Mouse (Mus musculus) gastrocnemius, postnatal 10 days (tissue): Measurements from ENCODE around the gene Ugt2b5. TPM values are rescaled to one million over a fixed set of nuclear protein-coding genes. Genes with fewer than 3 reads are reported as not detected.
"Not testable (repeated sequence)": the region's sequence is repeated elsewhere in the genome, so short reads cannot be mapped to it uniquely, and the experiment has no call there.

ENCODE experiments used
- DNase-seq: peaks from one replicate; pipeline ENCODE4 v3.0.0; 2021; ENCODE audit warnings: mixed read lengths
- long read RNA-seq, 2 experiments: library from polyadenylated mRNA; stranded (forward); transcript quantifications; one replicate each; pipeline ENCODE4 v2.0.0; 2021
- total RNA-seq, 2 experiments: library from RNA; stranded (reverse); gene quantifications; 2 replicates each; pipeline ENCODE4 v1.2.3; 2021

The Ugt2b5 gene
- not detected for total RNA-seq
- long read RNA-seq, experiment 1 = 0 reads
- long read RNA-seq, experiment 2 = 0 reads

DNA sequence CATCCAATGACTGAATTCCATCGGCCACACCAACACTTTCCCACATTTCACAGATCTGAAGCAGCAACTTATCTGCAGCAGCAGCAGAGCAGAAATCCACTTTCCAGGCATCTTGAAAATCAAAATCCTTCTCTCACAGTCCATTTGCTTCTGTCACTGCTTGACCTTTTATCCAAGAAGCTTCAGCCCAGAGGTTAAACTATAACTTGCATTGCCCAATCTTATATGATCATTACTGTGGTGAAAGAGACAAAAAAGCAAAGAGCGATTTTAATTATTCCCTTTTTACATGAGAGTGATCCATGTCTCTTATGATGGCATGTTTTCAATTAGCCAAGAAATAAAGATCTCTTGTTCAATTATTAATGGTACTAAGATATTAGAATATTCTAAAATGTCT lies at the start of gene Ugt2b5:
Gene Ugt2b5 (minus strand): TSS at position 123 of the 400 bp plus-strand sequence.
- DNase-seq = not testable (repeated sequence)

DNA sequence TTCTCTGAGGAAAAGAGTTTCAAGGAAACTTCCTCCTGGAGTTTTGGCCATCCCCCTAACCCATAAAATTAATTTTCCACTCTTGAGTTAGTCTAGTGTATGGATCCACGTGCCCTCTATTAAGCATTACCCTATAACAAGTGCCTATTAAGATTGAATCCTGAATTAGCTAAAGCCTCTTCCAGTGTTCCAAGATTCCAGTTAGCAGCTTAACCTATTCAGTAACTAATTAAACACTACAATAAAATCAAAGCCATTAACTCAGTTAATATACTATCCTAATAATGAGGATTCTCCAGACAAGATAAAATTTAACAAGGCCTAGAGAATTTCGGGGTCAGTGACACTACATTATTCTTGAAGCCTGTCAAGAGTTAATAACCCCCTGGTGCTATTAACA lies 35.7 kb upstream of the Ugt2b5 start:
- not testable (repeated sequence) for DNase-seq

DNA sequence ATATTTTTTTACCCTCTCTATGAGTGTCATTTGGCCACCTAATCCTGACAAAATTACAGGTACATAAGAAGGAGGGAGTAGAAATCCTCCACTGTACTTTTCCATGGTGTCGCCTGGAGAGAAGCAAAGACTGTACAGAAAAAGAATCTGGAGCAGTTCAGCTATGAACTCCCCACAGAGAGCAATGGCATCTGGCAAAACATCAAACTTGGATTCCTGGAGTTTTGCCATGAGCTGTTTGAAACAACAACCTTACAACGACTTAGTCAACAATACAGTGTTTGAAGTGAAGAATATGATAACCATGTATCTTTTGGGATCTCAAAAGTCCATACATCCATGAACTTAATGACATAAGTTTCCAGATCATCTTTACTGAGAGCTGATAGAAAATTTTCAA lies 34.6 kb upstream of the Ugt2b5 start:
- no peak for DNase-seq

DNA sequence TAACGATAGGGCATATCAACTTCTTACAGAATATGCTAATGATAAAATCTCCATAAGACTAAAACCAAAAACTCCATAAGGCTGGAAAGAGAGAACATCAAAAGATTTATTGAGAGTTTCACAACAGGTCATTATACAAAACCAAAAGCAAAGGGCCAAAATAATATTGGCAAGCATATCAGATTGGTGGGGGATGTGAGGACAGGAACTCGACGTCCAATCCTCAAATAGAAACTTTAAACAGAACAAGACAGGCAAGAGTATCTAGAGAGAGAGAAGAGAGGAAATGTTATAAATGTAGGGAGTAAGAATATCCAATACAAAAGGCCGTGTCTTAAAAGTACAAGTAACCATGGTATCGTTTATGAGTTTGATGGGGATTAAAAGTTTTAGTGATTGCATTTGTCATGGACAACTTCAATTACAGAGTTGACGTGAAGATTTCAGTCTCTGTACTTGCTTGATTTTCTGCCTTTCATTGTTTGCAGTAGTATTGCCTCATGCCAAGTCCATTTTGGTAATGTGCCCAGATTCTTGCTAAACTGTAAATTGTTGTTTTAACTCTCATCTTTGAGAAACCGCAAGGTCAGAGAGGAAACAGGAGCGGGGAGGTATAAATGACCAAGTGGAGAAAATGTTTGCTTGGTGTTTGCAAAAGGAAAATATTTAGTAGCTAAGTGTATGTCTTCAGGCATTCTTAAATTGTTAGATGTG lies 7.8 kb upstream of the Ugt2b5 start:
- no peak for DNase-seq

DNA sequence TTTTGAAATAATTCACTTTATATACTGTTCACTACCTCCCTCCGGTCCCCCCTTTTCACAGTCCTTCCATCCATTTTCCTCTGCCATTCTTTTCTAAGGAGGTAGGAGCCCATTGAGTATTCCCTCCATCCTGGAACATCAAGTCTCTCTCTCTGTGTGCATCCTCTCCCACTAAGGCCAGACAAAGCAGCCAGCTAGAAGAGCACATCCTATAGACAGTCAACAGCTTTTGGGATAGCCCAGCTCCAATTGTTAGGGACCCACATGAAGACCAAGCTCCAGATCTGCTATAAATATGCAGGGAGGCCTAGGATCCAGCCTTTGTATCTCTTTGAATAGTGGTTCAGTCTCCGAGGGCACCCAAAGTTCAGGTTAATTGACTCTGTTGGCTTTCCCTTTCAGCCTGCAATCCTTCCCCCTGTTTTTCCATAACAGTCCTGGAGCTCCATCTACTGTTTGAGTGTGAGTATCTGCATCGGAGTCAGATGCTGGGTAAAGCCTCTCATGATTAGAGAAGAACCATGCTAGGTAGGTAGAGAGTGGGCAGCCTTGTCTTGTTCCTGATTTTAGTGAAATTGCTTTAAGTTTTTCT lies 2.8 kb upstream of the Ugt2b5 start:
- no peak for DNase-seq

DNA sequence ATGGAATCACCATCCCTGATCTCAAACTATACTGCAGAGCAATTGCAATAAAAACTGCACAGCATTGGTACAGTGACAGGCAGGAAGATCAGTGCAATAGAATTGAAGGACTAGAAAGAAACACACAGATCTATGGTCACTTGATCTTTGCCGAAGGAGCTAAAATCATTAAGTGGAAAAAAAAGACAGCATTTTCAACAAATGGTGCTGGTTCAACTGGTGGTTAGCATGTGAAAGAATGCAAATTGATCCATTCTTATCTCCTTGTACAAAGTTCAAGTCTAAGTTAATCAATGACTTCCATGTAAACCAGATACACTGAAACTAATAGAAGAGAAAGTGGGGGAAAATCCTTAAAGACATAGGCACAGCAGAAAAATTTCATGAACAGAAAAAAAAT lies 36.4 kb downstream of the Ugt2b5 start:
- DNase-seq = not testable (repeated sequence)

DNA sequence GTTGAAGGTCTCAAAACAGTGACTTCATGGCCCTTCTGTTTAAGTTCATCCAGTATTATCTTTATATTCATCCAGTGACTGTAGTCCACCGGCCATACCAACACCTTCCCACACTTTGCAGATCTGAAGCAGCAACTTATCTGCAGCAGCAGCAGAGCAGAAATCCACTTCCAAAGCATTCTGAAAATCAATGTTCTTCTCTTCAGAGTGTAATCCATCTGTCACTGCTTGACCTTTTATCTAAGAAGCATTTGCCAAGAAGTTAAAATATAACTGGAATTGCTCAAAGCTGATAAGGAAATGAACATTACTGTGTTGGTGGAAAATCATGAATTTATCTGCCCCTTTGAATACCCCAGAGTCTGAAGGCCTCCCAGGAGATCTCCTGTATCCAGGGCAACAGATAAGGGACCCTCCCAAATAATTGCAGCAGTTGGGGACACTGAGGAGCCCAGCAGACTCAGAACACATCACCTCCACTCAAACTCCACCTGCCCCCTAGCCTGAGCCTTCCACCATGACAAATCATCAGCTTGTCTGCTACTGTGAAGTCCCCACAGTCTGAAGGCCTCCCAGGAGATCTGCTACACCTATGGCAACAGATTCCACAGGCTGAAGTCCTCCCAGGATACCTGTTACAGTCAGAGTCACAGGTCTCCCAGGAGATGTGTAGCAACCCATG lies 47.6 kb downstream of the Ugt2b5 start, which contains the start of gene Ugt2b36:
Gene Ugt2b36 (minus strand): TSS at position 210 of the 682 bp plus-strand sequence.
- DNase-seq = no peak

DNA sequence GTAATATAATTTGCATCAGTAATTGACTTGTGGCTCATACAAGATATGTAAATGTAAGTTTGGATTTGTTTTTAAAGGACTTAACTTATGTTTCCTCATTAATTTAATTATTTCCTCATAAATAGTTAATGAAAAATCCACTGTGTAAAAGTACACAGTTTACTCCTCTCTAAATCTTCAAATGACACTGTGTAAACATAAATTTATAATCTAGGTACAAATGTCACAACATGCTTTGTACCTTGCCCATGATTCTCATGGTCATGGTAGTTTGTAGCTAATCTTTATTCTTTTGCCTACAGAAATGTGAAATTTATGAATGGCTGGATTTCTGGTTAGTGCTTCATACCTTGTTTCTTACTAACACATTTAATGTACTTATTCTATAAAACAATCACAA lies 49.0 kb downstream of the Ugt2b5 start:
- DNase-seq = no peak

DNA sequence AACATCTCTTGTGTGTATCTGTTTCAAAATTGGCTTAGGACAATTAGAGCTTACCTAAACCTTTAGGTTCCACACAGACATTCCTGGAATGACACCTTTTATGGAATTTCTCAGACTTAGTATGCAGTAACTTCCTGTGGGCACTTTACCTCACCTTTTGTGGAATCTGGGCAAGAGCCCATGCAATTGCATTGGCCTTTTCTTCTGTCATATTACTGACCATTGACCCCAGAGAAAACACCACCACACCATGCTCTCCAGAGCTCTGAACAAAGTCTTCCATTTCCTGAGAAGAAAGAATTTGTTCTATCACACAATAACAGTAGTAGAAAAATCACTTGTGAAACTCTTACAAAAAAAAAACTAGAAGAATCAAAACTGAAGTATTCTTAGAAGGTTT lies 50.9 kb downstream of the Ugt2b5 start:
- DNase-seq = no peak

DNA sequence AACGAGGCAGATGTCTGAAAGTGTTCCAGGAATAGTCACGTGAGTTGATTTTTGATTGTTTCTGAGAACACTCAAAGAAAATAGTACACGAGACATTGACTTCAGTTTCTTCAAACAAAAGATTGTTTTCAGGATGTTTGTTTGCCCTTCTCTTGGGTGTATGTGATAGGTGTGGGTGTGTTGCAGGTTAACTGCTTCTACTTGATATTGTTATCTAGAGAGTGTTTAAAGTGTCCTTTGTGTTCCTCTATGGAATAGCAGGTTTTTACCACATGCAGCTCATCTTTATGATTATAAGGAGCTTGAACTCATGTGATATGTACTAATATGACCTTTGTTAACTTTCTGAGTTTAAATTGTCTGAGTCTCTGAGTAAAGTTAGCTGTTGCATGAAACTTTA lies 53.8 kb downstream of the Ugt2b5 start:
- no peak for DNase-seq

Other genes starting within 250 kb of the Ugt2b5 start
- gene Ugt2b34, start 233.4 kb downstream of the Ugt2b5 start, total RNA-seq = under 1 TPM in 1 of 2 experiments, not detected in 1; 0.11 TPM
- not detected for gene Ugt2b1, start 213.8 kb downstream of the Ugt2b5 start, total RNA-seq
- not detected for gene Ugt2b35, start 139.5 kb downstream of the Ugt2b5 start, total RNA-seq
- gene Ugt2b36, start 47.8 kb downstream of the Ugt2b5 start, total RNA-seq = not detected
- gene Ugt2b37, start 114.5 kb upstream of the Ugt2b5 start, total RNA-seq = not detected
- not detected for gene Ugt2a3, start 196.9 kb upstream of the Ugt2b5 start, total RNA-seq